Mouse (Mus musculus): ENCODE data around the gene Dock9. TPM values are rescaled to one million over a fixed set of nuclear protein-coding genes. Genes with fewer than 3 reads are reported as not detected.
A peak's percentile ranks its signal among the peaks of the same experiment; 100 is the strongest.

Dock9 gene
- polyA plus RNA-seq, 1 experiment = not detected

- Histone ChIP-seq H3K27ac (ENCODE audit: insufficient read depth, low read depth, low read length) (no peak overlapping the region), H3K4me1 (ENCODE audit: control insufficient read depth, insufficient read depth, low read length) (peaks cover 6% of the 10 kb centered on the region; the same call in 1 of the 2 replicates), H3K4me3 (ENCODE audit: insufficient read depth, low read depth, low read length) (no peak overlapping the region)
- WGBS = 42% methylated on average over 10 of the region's 10 CpGs
- TF ChIP-seq CTCF (IDR thresholded peaks at IDR 0.05; ENCODE audit: insufficient read depth, low read depth, low read length) (no peak), POLR2A (IDR thresholded peaks at IDR 0.05; ENCODE audit: insufficient read depth, low read depth, low read length) (no peak)
Measured at GRCm38 (mm10) chr14:121593313-121593929, 204.2 kb downstream of the Dock9 start.

- WGBS = 50% methylated on average over 3 of the region's 3 CpGs
- TF ChIP-seq POLR2A (IDR thresholded peaks at IDR 0.05; ENCODE audit: insufficient read depth, low read depth, low read length) (no peak), CTCF (IDR thresholded peaks at IDR 0.05; ENCODE audit: insufficient read depth, low read depth, low read length) (no peak)
- no peak overlapping the region for H3K4me3 ChIP-seq (ENCODE audit: insufficient read depth, low read depth, low read length)
- H3K27ac ChIP-seq (ENCODE audit: insufficient read depth, low read depth, low read length) = no peak overlapping the region
- H3K4me1 ChIP-seq (ENCODE audit: control insufficient read depth, insufficient read depth, low read length) = peaks cover 6% of the 10 kb centered on the region; the same call in 1 of the 2 replicates
Measured at GRCm38 (mm10) chr14:121592890-121593289, 204.7 kb downstream of the Dock9 start.

- no peak overlapping the region for H3K4me3 ChIP-seq (ENCODE audit: insufficient read depth, low read depth, low read length)
- H3K27ac ChIP-seq (ENCODE audit: insufficient read depth, low read depth, low read length) = no peak overlapping the region
- H3K4me1 ChIP-seq (ENCODE audit: control insufficient read depth, insufficient read depth, low read length) = peaks cover 6% of the 10 kb centered on the region; the same call in 1 of the 2 replicates
- 83% methylated on average over 9 of the region's 9 CpGs for WGBS
- TF ChIP-seq POLR2A (IDR thresholded peaks at IDR 0.05; ENCODE audit: insufficient read depth, low read depth, low read length) (no peak), CTCF (IDR thresholded peaks at IDR 0.05; ENCODE audit: insufficient read depth, low read depth, low read length) (no peak)
Measured at GRCm38 (mm10) chr14:121592356-121592755, 205.3 kb downstream of the Dock9 start.

- Histone ChIP-seq H3K27ac (ENCODE audit: insufficient read depth, low read depth, low read length) (no peak overlapping the region), H3K4me1 (ENCODE audit: control insufficient read depth, insufficient read depth, low read length) (0 out of 2 replicates have a peak, but pooled peaks cover 3% of the 10 kb centered on the region), H3K4me3 (ENCODE audit: insufficient read depth, low read depth, low read length) (no peak overlapping the region)
- WGBS = 40% methylated on average over 10 of the region's 10 CpGs
- TF ChIP-seq POLR2A (IDR thresholded peaks at IDR 0.05; ENCODE audit: insufficient read depth, low read depth, low read length) = no peak
- TF ChIP-seq CTCF (IDR thresholded peaks at IDR 0.05; ENCODE audit: insufficient read depth, low read depth, low read length) = peak; percentile 76
Measured at GRCm38 (mm10) chr14:121589097-121589725, 208.4 kb downstream of the Dock9 start.

GRCm38 (mm10) chr14:121588451-121588850 is 209.2 kb downstream of the Dock9 start:
- Histone ChIP-seq H3K4me1 (ENCODE audit: control insufficient read depth, insufficient read depth, low read length) (0 out of 2 replicates have a peak, but pooled peaks cover 3% of the 10 kb centered on the region), H3K4me3 (ENCODE audit: insufficient read depth, low read depth, low read length) (no peak overlapping the region), H3K27ac (ENCODE audit: insufficient read depth, low read depth, low read length) (no peak overlapping the region)
- TF ChIP-seq CTCF (IDR thresholded peaks at IDR 0.05; ENCODE audit: insufficient read depth, low read depth, low read length) (no peak), POLR2A (IDR thresholded peaks at IDR 0.05; ENCODE audit: insufficient read depth, low read depth, low read length) (no peak)
- WGBS = 70% methylated on average over 4 of the region's 4 CpGs

- TF ChIP-seq CTCF (IDR thresholded peaks at IDR 0.05; ENCODE audit: insufficient read depth, low read depth, low read length) = no peak
- Histone ChIP-seq H3K4me1 (ENCODE audit: control insufficient read depth, insufficient read depth, low read length) (0 out of 2 replicates have a peak, but pooled peaks cover 3% of the 10 kb centered on the region), H3K4me3 (ENCODE audit: insufficient read depth, low read depth, low read length) (no peak overlapping the region), H3K27ac (ENCODE audit: insufficient read depth, low read depth, low read length) (no peak overlapping the region)
- 82% methylated on average over 21 of the region's 21 CpGs for WGBS
Measured at GRCm38 (mm10) chr14:121585906-121586765, 211.5 kb downstream of the Dock9 start.

- Histone ChIP-seq H3K4me3 (ENCODE audit: insufficient read depth, low read depth, low read length) (no peak overlapping the region), H3K27ac (ENCODE audit: insufficient read depth, low read depth, low read length) (no peak overlapping the region), H3K4me1 (ENCODE audit: control insufficient read depth, insufficient read depth, low read length) (no peaks in the 10 kb centered on the region)
- TF ChIP-seq CTCF (IDR thresholded peaks at IDR 0.05; ENCODE audit: insufficient read depth, low read depth, low read length) = no peak
- no peak for TF ChIP-seq POLR2A (IDR thresholded peaks at IDR 0.05; ENCODE audit: insufficient read depth, low read depth, low read length)
- 50% methylated on average over 3 of the region's 3 CpGs for WGBS
Measured at GRCm38 (mm10) chr14:121579055-121579454, 218.6 kb downstream of the Dock9 start.

GRCm38 (mm10) chr14:121573391-121573790 is 224.2 kb downstream of the Dock9 start:
- Histone ChIP-seq H3K4me3 (ENCODE audit: insufficient read depth, low read depth, low read length) (no peak overlapping the region), H3K4me1 (ENCODE audit: control insufficient read depth, insufficient read depth, low read length) (no peaks in the 10 kb centered on the region), H3K27ac (ENCODE audit: insufficient read depth, low read depth, low read length) (no peak overlapping the region)
- no peak for TF ChIP-seq CTCF (IDR thresholded peaks at IDR 0.05; ENCODE audit: insufficient read depth, low read depth, low read length)
- TF ChIP-seq POLR2A (IDR thresholded peaks at IDR 0.05; ENCODE audit: insufficient read depth, low read depth, low read length) = no peak
- WGBS = 97% methylated on average over 5 of the region's 5 CpGs

- Histone ChIP-seq H3K4me1 (ENCODE audit: control insufficient read depth, insufficient read depth, low read length) (peaks cover 4% of the 10 kb centered on the region), H3K27ac (ENCODE audit: insufficient read depth, low read depth, low read length) (no peak overlapping the region), H3K4me3 (ENCODE audit: insufficient read depth, low read depth, low read length) (no peak overlapping the region)
- TF ChIP-seq POLR2A (IDR thresholded peaks at IDR 0.05; ENCODE audit: insufficient read depth, low read depth, low read length) (no peak), CTCF (IDR thresholded peaks at IDR 0.05; ENCODE audit: insufficient read depth, low read depth, low read length) (no peak)
- 56% methylated on average over 9 of the region's 9 CpGs for WGBS
Measured at GRCm38 (mm10) chr14:121566794-121567201, 230.8 kb downstream of the Dock9 start.

Measured in olfactory bulb, adult 2 months (tissue).